24 mouse cellular contexts compared by ENCODE assay signal in the genomic region with DNA sequence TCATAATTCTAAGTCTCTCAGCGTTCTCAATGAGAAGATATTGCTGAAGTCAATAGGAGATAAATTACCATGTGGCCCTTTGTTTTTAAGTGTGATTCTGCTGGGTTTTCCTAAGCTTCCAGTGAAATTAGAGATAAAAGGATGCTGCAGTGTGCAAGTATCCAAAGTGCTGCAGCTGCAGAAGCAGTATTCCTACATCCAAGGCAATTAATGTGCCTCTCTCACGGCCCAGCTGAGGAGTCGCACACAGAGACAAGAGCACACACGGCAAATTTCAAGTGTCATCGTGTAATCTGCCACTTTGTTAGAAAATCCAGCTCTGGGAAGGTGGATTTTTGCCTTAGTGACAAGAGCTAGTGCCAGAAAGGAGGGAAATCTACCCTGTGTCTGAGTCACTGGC.
DNase-seq lines count a peak whose midpoint lies in the region; ATAC-seq lines count a peak whose summit lies in the region.
"Had no signal": no experiment of that assay in that cellular context is flagged by ENCODE, and none has a peak within 500 bp of the region (broad histone marks: within the 10 kb centered on the region; RNA-seq: fewer than 3 reads in every experiment).

No protein-coding gene starts in this region.

- 0 out of 2 replicates have a peak, but pooled peaks have one; percentile 45 for ATAC-seq in forebrain, embryonic 13.5 days
- no peak for ATAC-seq in forebrain, embryonic 15.5 days (replicated peaks)
- no peak for ATAC-seq in forebrain, embryonic 12.5 days (ENCODE audit: low FRiP score)
- ATAC-seq in forebrain, embryonic 16.5 days: peak; percentile 69
- ATAC-seq: activated CD4-positive, CD25-positive, alpha-beta regulatory T cell, adult 4 months; CD4-positive, CD25-positive, alpha-beta regulatory T cell, adult 4 months; Patski had no signal

- no peak overlapping the region for H3K4me3 ChIP-seq in forebrain, embryonic 13.5 days
- no peak overlapping the region for H3K4me3 ChIP-seq in forebrain, embryonic 10.5 days
- no peak overlapping the region for H3K4me3 ChIP-seq in forebrain, embryonic 15.5 days
- H3K4me3 ChIP-seq in forebrain, embryonic 12.5 days (replicated peaks): no peak overlapping the region
- no peak overlapping the region for H3K4me3 ChIP-seq in forebrain, embryonic 16.5 days (replicated peaks; ENCODE audit: low read length)
- H3K4me3 ChIP-seq: embryonic facial prominence, embryonic 10.5 days; embryonic facial prominence, embryonic 12.5 days had no signal

- no peaks in the 10 kb centered on the region for H3K9me3 ChIP-seq in forebrain, embryonic 13.5 days (replicated peaks)
- no peaks in the 10 kb centered on the region for H3K9me3 ChIP-seq in forebrain, embryonic 10.5 days
- no peaks in the 10 kb centered on the region for H3K9me3 ChIP-seq in forebrain, embryonic 15.5 days
- H3K9me3 ChIP-seq in forebrain, embryonic 12.5 days: no peaks in the 10 kb centered on the region
- no peaks in the 10 kb centered on the region for H3K9me3 ChIP-seq in forebrain, embryonic 16.5 days (ENCODE audit: control insufficient read depth, low read length)
- H3K9me3 ChIP-seq: embryonic facial prominence, embryonic 10.5 days; embryonic facial prominence, embryonic 12.5 days; G1E had no signal

- H3K27me3 ChIP-seq in forebrain, embryonic 13.5 days: no peaks in the 10 kb centered on the region
- no peaks in the 10 kb centered on the region for H3K27me3 ChIP-seq in forebrain, embryonic 10.5 days (ENCODE audit: poor library complexity, severe bottlenecking)
- no peaks in the 10 kb centered on the region for H3K27me3 ChIP-seq in forebrain, embryonic 15.5 days
- no peaks in the 10 kb centered on the region for H3K27me3 ChIP-seq in forebrain, embryonic 12.5 days
- no peaks in the 10 kb centered on the region for H3K27me3 ChIP-seq in forebrain, embryonic 16.5 days (replicated peaks; ENCODE audit: control insufficient read depth, insufficient read depth, low read length)
- H3K27me3 ChIP-seq: CH12.LX; embryonic facial prominence, embryonic 12.5 days had no signal

- no peak overlapping the region for H3K9ac ChIP-seq in forebrain, embryonic 13.5 days
- no peak overlapping the region for H3K9ac ChIP-seq in forebrain, embryonic 15.5 days (replicated peaks)
- no peak overlapping the region for H3K9ac ChIP-seq in forebrain, embryonic 12.5 days
- no peak overlapping the region for H3K9ac ChIP-seq in forebrain, embryonic 16.5 days (replicated peaks; ENCODE audit: low read depth, low read length)
- H3K9ac ChIP-seq: embryonic facial prominence, embryonic 12.5 days had no signal

- 78% methylated on average over 5 of the region's 5 CpGs for WGBS in forebrain, embryonic 13.5 days
- WGBS in forebrain, embryonic 10.5 days: 87% methylated on average over 5 of the region's 5 CpGs
- WGBS in forebrain, embryonic 15.5 days: 71% methylated on average over 5 of the region's 5 CpGs
- 77% methylated on average over 5 of the region's 5 CpGs for WGBS in forebrain, embryonic 12.5 days
- 67% methylated on average over 5 of the region's 5 CpGs for WGBS in forebrain, embryonic 16.5 days

- no peaks in the 10 kb centered on the region for H3K4me1 ChIP-seq in forebrain, embryonic 13.5 days
- H3K4me1 ChIP-seq in forebrain, embryonic 10.5 days: no peaks in the 10 kb centered on the region
- H3K4me1 ChIP-seq in forebrain, embryonic 15.5 days: no peaks in the 10 kb centered on the region
- no peaks in the 10 kb centered on the region for H3K4me1 ChIP-seq in forebrain, embryonic 12.5 days
- H3K4me1 ChIP-seq in forebrain, embryonic 16.5 days (replicated peaks; ENCODE audit: control insufficient read depth, insufficient read depth, low read length): no peaks in the 10 kb centered on the region
- H3K4me1 ChIP-seq: embryonic facial prominence, embryonic 10.5 days; embryonic facial prominence, embryonic 12.5 days had no signal

- H3K27ac ChIP-seq in forebrain, embryonic 13.5 days: no peak overlapping the region
- H3K27ac ChIP-seq in forebrain, embryonic 10.5 days: no peak overlapping the region
- H3K27ac ChIP-seq in forebrain, embryonic 15.5 days (replicated peaks): 0 out of 2 replicates have a peak overlapping the region, but pooled peaks have one; percentile 3
- H3K27ac ChIP-seq in forebrain, embryonic 12.5 days: no peak overlapping the region
- H3K27ac ChIP-seq in forebrain, embryonic 16.5 days (ENCODE audit: low read length): peak overlapping the region; percentile 3; the same call in 1 of the 2 replicates
- H3K27ac ChIP-seq: embryonic facial prominence, embryonic 10.5 days; embryonic facial prominence, embryonic 12.5 days had no signal

- H3K4me2 ChIP-seq in forebrain, embryonic 13.5 days: no peak overlapping the region
- H3K4me2 ChIP-seq in forebrain, embryonic 15.5 days (replicated peaks): no peak overlapping the region
- H3K4me2 ChIP-seq in forebrain, embryonic 12.5 days: no peak overlapping the region
- no peak overlapping the region for H3K4me2 ChIP-seq in forebrain, embryonic 16.5 days (ENCODE audit: low read length)
- H3K4me2 ChIP-seq: embryonic facial prominence, embryonic 12.5 days had no signal

- no peak for DNase-seq in forebrain, embryonic 10.5 days (ENCODE audit: extremely low spot score, low spot score)
- DNase-seq in brain, adult 2 months (ENCODE audit: low read depth, low spot score): peak; percentile 28
- no peak for DNase-seq in right cerebral cortex, adult 2 months (ENCODE audit: low spot score in 2 of 2)
- DNase-seq in kidney, postnatal 36 days: no peak
- DNase-seq: adrenal gland, adult 8-10 months; adrenal gland, postnatal 14 days; adrenal gland, postnatal 36 days; B cell, adult 2 months; cerebellum, adult 11-12 months; cerebellum, adult 2 months; cerebellum, adult 9-10 months; cerebellum, postnatal 10 days; cerebellum, postnatal 25 days had no signal

- H3K36me3 ChIP-seq in forebrain, embryonic 13.5 days (ENCODE audit: poor library complexity, severe bottlenecking): no peaks in the 10 kb centered on the region
- no peaks in the 10 kb centered on the region for H3K36me3 ChIP-seq in forebrain, embryonic 10.5 days (replicated peaks)
- H3K36me3 ChIP-seq in forebrain, embryonic 15.5 days: no peaks in the 10 kb centered on the region
- no peaks in the 10 kb centered on the region for H3K36me3 ChIP-seq in forebrain, embryonic 12.5 days (replicated peaks)
- H3K36me3 ChIP-seq in forebrain, embryonic 16.5 days (ENCODE audit: control insufficient read depth, insufficient read depth): no peaks in the 10 kb centered on the region
- H3K36me3 ChIP-seq: embryonic facial prominence, embryonic 10.5 days; embryonic facial prominence, embryonic 12.5 days; G1E had no signal

Comparison
In these comparisons a context has a peak if more than half of its experiments do, and no peak if none do; other contexts are left out.
1. ATAC-seq: peak in forebrain, embryonic 13.5 days (single experiment) and forebrain, embryonic 16.5 days (single experiment); none in forebrain, embryonic 15.5 days (single experiment) and forebrain, embryonic 12.5 days (single experiment).
2. H3K27ac ChIP-seq: peak in forebrain, embryonic 15.5 days (single experiment) and forebrain, embryonic 16.5 days (single experiment); none in forebrain, embryonic 13.5 days (single experiment), forebrain, embryonic 10.5 days (single experiment) and forebrain, embryonic 12.5 days (single experiment).